Mouse (Mus musculus): ENCODE measurements around the gene Spata20.

GRCm38 (mm10) chr11:94457001-94457400 is 29.0 kb downstream of the Spata20 start:
- TF ChIP-seq CTCF (IDR thresholded peaks at IDR 0.05; ENCODE audit: control insufficient read depth, insufficient read depth, insufficient replicate concordance, low read depth, low read length): no peak
- no peak for TF ChIP-seq POLR2A (IDR thresholded peaks at IDR 0.05; ENCODE audit: control insufficient read depth, low read depth, low read length)

Data from testis, adult 2 months (tissue).